Mouse (Mus musculus) large intestine, adult 2 months (tissue): ENCODE results near the gene Atp2b1. TPM values are rescaled to one million over a fixed set of nuclear protein-coding genes. Genes with fewer than 3 reads are reported as not detected.
"Not testable (repeated sequence)": the region's sequence is repeated elsewhere in the genome, so short reads cannot be mapped to it uniquely, and the experiment has no call there.

Source experiments
- DNase-seq: peaks from one replicate; pipeline ENCODE4 v3.0.0-alpha.2; 2012; ENCODE audit warnings: low read depth, low spot score
- WGBS: fragments of 180-500 bp; shearing (Covaris S2); methylation state at CpG from one replicate; pipeline ENCODE4 v1.1.7; 2018; 5-methylcytosine and 5-hydroxymethylcytosine counted together
- polyA plus RNA-seq: library from polyadenylated mRNA; depleted of rRNA; stranded (reverse); fragments of >200 nt; gene quantifications from 2 replicates; pipeline ENCODE4 v1.2.3, GENCODE M21; 2012

The Atp2b1 gene
- polyA plus RNA-seq, 1 experiment = 14.3 TPM

DNA sequence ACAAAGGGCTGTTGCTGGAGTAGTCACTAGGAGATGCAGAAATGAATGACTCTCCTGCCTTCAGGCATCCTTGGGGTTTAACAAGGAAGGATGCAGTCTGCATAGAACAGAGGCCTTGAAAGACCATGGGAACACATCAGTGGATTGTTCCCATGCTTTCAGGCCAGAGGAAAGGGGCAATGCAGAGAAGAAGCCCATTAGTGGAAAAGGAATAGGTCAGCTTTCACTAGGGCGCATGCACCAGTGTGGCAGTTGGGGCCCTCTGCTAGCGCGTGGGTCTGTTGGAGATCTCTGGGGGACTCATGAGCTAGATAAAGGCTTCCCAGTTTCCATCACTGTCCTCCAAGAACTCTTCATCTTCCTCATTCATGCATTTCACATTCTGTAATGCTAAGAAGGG is 41.9 kb downstream of the Atp2b1 start:
- WGBS = 96% methylated on average over 3 of the region's 3 CpGs
- no peak for DNase-seq

DNA sequence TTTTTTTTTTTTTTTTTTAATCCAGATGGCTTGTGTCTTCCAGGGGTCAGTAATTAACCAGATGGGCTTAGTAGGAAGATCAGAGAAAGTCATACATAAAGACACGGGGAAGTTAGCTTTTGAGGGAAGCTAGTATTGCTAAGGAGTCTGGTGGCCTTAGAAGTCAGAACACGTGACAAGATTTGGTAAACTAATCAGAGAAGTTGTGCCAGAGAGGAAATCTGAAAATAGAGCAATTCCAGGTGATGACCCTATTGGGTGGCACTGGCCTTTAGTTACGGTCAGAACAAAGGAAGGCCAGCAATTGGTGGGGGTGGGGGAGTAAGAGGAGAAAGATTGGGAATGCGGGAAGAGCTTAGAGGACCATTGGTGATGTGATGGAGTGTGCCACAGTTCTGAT is 44.5 kb downstream of the Atp2b1 start:
- WGBS = 83% methylated on average over 4 of the region's 4 CpGs
- DNase-seq = no peak

DNA sequence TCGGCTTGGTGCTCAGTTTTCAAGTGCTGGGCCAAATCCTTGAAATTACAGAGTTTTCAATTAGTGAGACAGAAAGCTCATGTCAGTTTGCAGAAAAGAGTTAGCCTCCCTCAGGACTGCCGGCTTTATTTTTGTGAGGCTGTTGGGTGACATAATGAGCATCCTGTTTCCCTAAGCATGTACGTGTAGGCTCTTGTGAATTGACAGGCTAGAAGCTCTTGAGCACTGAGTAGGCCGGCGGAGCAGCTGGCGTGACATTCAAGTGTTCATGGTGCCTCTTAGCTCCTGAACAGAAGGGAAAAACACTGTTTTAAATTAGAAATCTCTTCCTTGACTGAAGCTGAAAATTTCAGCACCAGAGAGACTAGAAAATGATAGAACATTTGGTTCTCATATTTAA is 45.2 kb downstream of the Atp2b1 start:
- WGBS = 74% methylated on average over 6 of the region's 6 CpGs
- no peak for DNase-seq

DNA sequence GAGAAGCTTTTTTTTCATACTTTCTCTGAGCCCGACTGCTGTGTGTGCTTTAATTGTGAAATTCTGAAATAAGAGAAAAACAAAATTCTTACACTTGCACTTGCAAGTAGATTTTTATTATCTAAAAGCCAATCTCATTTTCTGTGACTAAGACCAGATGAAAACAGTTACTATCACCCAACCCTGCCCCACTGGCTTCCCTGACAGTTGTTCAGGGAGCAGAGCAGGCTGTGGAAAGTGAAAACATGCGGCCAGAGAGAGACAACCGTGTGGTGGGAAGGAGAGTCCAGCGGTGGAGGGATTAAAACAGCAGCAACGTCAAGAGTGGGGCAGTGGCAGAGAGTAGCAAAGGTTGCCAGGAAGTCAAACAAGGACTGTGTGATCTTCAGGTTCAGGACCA is 46.7 kb downstream of the Atp2b1 start:
- no peak for DNase-seq
- 59% methylated on average over 5 of the region's 5 CpGs for WGBS

DNA sequence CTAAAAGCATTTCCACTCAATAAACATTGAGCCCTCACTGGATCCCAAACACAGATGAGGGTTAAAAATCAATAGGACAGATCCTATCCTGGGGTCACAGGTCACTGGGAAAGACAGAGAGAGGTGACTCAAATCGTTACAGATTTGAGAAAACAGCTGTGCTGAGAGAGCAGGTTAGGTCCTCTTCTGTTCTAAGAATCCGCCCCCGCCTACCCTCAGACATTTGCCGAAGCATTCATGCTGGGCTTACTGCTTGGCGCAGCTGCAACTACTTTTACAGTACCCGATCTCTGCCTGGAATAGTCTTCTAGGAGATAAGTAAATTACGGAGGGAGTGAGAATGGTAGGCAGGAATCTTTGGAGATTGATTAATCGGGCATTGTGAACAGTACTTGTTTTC is 47.9 kb downstream of the Atp2b1 start:
- no peak for DNase-seq
- WGBS = 78% methylated on average over 8 of the region's 8 CpGs

DNA sequence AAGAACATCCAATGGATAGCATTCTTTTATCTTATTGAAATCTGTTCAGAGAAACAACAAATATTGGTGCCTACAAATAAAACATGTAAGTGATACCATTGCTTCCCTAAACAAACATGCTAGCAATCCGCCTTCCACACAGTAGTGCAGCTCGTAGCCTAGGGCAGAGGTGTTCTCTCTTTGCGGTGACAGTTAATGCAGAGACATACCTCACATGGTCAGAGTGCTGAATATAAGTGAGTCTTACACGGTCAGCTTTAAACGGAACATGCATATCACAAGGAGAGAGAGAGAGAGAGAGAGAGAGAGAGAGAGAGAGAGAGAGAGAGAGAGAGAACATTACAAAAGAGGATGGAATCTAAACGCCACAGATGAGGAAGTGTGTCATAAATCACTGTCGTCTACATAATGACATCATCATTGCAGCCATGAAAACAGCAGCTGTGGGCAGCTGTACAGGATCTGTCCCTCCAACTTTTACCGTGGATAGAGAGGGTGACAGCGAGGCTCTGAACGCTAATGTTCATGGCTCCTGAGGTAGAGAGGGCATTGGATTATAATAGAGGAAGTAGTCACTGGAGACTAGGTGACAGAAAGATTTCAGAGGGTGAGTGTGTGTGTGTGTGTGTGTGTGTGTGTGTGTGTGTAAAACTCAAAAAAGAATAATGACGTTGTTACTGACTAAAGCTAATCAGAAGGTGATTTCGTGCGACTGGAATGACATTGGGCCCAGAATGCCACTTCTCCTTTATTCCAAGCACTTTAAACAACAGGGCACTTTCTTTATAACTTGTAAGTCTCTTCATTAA is 52.4 kb downstream of the Atp2b1 start:
- no peak for DNase-seq
- WGBS = 64% methylated on average over 13 of the region's 13 CpGs

DNA sequence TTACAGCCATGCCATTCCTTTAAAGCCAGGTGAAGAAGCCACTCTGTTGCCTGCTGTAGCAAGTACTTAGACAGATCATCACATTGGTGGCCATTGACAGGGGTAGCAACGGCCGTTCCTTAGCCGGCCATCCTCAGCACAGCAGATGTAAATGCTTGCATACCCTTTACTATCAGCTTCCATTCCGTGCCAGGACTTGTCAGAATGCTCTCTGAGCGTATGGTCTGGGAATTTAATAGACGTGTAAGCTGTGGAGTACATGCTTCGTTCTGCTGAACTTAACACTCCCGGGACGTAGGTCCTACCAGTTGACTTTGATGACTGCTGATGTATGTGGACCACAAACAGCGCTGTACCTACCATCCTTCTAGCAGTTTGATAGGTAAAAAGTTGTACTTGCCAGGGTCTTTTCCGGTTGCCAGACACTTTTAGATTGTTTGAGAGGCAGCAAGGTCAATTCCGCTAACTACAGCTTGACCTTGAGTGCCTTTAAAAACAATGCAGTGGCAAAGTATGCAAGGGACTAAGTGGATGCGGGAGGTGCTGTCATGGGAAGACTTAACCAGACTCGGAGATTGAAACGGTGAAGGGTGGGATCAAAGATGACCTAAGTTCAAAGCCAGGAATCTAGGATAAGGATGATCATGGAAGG is 53.2 kb downstream of the Atp2b1 start:
- no peak for DNase-seq
- whole genome bisulfite sequencing = 87% methylated on average over 15 of the region's 15 CpGs

DNA sequence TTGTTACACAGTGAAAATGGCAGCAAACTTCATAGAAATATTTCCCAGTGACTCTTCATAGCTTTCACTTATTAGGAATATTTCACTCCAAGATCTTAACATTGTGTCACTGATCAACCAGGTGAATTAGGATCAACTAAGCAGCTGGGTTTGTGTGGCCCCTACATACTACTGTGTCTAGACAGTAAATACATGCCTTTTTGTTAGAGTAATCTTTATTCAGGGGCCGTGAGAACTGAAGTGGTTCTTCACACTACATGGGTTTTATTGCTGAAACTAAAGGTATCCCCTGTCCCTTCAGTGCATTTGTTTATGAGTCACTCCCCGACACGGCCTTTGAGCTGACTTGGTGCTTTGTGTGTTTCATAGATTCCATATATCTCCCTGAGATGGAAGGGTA is 56.7 kb downstream of the Atp2b1 start:
- DNase-seq = no peak
- 85% methylated on average over 3 of the region's 3 CpGs for WGBS

DNA sequence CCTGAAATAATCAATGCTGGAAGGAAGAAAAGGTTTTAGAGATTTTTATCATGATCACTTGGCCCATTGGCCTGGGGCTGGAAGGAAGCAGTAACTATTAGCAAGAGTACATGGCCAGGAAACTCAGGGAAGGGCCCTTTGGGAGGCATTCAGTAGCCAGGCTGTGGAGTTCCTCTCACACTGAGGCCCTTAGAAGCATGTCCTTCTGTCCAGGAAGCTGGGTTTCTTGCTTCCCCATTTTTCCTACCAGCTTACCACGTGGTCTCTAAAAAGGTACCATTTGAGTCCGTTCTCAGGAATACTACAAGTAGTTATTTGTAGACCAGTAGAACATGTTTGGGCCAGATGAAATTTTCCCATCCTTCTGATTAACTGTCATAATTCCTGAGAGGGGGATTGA is 58.2 kb downstream of the Atp2b1 start:
- WGBS = 75% methylated on average over 2 of the region's 2 CpGs
- no peak for DNase-seq

DNA sequence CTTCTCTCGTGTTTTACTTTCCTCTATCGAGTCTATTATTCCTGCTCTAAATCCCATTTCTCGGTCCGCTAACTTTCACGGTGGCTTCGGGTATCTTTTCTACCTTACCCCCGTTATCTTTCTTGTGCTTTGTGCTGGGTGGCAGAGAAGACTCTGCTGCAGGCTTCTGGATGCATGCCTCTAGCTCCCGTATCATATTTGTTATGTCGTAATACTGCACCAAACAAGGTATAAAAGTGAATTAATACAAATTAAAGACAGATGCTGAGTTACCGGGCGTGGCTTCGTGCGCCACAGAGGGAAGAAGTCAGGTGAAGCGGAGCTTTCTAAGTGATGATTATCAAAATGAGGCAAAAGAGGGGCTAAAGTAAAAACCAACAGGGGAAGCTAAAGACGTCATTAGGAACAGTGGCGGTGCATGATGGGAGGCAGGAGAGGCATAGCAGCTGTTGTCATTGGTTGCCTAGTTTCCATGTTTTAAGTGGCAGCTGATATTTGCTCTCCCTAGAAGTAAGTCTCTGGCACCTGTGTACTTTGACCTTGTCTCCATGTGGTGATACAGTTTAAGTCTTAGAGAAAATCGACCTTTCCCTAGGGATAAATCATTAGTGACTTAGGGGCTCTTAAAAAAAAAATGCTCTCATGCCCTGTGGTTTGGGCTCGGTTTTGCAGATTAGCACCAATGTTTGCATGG is 58.9 kb downstream of the Atp2b1 start:
- no peak for DNase-seq
- 84% methylated on average over 18 of the region's 18 CpGs for WGBS

DNA sequence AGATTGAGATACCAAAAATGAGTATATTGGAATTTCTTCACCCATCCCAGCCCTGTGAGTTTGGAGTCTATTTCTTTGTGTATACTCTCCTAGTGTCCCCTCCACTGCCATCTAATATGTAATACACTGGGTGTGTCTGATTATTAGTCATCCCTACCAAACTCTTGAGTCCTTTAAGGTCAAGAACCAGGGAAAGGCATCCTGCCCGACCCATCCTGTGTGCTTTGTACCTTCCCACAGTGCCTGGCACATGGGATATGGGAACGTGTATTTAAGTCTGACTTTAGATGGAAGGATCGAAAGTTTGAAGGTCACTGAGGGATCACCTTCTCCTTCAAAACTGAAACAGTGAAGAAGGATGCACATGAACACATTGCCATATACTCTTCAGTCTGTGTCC is 60.4 kb downstream of the Atp2b1 start:
- 71% methylated on average over 3 of the region's 3 CpGs for WGBS
- DNase-seq = no peak

DNA sequence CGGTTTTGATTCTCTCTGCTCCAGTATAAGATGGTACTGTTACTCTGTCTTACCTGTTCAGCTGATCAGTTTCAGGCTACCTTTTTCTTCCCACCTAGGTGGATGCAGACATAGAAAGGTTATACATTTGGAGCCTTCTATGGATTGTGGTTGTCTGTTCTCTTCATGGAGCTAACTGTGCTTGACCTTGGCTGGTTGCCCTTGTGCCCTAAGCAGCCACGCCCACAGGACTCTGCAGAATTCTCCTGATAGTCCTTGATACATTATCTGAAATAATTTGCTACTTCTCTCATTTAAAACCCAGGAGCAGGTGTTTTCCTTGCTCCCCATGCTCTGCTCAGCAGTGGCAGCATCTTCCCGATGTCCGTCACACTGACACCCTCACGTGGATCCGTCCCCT is 61.4 kb downstream of the Atp2b1 start:
- no peak for DNase-seq
- 81% methylated on average over 6 of the region's 6 CpGs for WGBS

DNA sequence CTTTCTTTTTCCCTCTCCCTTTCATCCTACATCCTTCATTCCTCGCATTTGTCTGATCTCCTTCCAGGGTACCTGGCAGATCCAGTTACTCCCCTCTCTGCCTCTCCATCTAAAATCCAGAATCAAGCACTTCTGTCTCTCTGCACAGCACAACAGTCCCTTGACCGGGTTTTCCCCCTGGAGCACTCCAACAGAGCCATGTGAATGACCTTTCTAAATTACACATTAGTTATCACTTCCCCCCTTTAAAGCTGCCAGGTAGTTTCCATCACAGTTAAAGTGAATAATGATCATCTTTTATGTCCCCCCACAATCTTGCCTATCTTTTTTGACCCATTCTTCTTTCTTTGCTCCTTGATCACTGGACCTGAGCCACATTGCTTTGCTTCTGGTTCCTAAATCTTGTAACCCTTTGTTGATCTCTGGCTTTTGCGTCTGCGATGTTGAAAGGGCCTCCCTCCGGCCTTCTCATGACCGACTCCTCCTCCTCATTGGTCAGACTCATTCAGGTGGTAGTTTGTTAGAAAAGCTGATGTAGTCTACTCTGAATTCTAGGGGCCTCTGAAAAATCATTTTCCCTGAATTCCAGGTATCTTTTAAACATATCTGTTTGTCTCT is 62.8 kb downstream of the Atp2b1 start:
- no peak for DNase-seq
- 78% methylated on average over 6 of the region's 6 CpGs for WGBS

DNA sequence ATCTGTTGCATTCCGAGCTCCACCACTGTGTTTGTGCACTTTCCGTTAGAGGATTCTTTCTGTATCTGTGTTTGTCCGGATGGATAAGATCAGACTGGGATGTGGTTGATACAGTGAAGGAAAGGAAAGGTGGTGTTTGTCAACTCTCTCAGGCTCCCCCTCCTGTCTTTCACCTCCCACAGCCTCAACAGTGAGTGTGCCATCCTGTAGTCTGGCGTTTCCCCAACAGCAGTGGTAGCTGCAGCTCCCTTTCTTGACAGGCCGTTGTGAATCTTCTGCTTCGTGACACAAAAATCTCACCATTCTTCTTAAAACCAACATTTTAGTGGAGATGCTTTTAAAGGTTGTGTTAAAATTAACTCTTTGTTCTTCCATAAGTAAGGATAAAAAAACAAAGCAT is 64.6 kb downstream of the Atp2b1 start:
- no peak for DNase-seq
- WGBS = 83% methylated on average over 6 of the region's 6 CpGs

DNA sequence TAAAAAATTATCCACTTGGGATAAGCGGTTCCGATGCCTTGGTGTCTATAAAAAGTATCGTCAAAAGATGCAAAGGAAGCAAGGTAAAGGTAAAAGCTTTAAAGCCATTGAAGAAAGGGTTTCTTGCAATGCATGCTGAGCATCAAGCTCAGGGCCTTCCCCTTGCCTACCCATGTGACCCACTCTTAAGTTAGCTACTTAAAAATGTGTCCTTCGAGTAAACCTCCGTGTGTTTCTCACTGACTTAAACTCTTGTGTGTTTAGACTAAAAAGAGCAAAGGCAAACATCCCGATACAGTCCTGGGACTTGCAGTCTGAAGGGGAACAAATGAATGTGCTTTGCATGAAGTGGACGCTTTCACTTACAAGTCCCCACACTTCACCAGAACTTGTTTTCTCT is 65.1 kb downstream of the Atp2b1 start:
- DNase-seq = no peak
- WGBS = 68% methylated on average over 7 of the region's 7 CpGs

DNA sequence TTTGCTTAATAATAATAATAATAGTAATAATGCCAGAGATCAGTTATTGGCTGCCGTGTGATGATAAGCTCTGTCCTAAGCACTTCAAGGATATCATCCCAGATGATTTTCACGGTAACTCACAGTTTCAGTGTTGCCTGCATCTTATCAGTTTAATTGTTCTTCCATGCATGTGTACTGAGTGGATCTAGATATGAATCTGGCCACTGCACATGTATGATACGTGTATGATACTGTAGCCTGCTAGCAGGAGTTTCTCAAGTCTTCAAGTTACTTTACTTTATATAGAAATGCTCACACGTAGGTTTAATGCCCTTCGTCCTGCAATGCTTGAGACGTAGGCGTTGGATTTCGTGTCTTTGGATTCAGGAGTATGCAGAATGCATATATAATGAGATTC is 65.7 kb downstream of the Atp2b1 start:
- no peak for DNase-seq
- 91% methylated on average over 8 of the region's 8 CpGs for WGBS

DNA sequence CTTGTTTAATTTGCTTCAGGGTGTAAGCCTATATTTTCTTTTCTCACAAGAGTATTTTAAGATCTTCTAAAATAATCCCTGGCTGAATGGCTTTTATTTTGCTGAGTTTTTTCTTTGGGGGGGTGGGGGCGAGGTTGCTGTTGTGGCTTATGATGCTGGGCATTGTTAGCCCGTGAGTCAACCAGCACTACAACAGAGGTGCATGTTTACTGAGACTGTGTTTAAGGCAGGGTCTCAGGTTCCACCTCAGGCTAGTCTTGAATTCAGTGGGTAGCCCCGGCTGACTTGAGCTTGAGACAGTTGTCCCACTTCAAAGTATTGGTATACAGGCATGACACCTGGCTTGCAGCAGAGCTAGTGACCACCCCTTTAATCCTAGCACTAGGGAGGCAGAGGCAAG is 77.8 kb downstream of the Atp2b1 start:
- WGBS = 89% methylated on average over 3 of the region's 3 CpGs
- no peak for DNase-seq

DNA sequence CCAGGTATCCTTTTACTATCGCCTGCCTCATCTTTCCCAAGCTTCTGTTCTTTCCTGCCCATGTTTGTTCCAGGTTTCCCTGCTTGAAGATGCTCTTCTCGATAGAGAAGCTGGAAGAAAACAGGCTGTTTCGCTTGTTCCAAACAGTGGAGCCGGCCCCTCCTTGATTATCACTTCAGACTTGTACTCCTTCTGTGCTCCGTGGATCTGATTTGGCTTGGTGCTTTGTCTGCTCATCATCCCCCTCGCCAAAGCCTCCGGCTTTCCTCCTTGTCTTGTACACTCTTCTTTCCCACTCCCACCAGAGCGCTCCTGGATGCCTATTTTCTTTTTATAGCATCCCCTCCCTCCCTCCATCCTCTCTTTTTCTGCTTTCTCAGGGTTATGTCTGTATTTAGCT is 79.0 kb downstream of the Atp2b1 start:
- 94% methylated on average over 8 of the region's 8 CpGs for WGBS
- no peak for DNase-seq

DNA sequence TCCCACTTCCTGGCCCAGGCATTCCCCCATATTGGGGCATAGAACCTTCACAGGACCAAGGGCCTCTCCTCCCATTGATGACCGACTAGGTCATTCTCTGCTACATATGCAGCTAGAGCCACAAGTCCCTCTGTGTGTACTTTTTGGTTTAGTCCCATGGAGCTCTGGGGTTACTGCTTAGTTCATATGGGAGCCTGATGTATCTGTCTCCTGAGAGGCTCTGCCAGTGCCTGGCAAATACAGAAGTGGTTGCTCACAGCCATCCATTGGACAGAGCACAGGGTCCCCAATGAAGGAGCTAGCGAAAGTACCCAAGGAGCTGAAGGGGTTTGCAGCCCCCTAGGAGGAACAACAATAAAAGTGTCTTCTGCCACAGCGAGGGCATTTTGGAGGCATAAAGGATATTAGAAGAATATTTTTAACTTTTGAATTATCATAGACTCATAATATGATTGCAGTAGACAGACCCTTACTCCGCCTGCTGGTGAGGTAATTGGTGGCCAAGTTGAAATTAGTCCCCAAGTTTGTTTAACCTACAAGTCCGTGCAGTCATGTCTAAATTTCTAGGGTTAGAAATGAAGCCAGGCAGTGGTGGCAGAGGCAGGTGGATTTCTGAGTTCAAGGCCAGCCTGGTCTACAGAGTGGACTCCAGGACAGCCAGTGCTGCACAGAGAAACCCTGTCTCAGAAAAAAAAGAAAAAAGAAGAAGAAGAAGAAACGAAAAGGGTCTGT is 81.0 kb downstream of the Atp2b1 start:
- DNase-seq = not testable (repeated sequence)
- WGBS = 88% methylated on average over 6 of the region's 6 CpGs

DNA sequence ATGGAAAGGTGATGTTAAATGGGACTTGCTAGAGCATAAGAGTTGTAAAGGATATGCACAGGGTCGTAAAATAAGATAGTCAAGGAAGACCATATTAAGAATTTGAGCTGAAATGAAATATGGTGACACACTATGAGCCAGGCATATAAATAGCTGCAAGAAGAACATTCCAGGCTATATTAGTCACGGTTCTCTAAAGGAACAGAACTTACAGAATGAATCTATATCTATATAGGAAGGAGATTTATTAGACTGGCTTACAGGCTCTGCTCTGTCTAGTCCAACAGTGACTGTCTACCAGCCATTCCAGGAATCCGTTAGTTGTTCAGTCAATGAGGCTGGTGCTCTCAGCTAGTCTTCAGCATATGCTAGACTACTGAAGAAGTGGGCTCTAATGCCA is 90.7 kb downstream of the Atp2b1 start:
- DNase-seq = no peak
- WGBS = 80% methylated on average over 3 of the region's 3 CpGs
